Mouse (Mus musculus) neural tube, embryonic 14.5 days (tissue): Measurements from ENCODE around the gene Dok5. TPM values are rescaled to one million over a fixed set of nuclear protein-coding genes. Genes with fewer than 3 reads are reported as not detected.

Experiments used
- ATAC-seq: fragments of 200-750 bp; cut with Nextera tagmentation; 2 replicates; pipeline ENCODE4 v1.8.0; 2017; ENCODE audit warnings: low read depth, mild to moderate bottlenecking, moderate TSS enrichment, moderate library complexity
- H3K27ac ChIP-seq: fragments of 300-500 bp; sonication (generic); 2 replicates; pipeline ENCODE4 v1.5.1; 2014; ENCODE audit warnings: low read depth, mild to moderate bottlenecking, control low read depth, low read length, moderate library complexity, mixed read lengths
- H3K27me3 ChIP-seq: fragments of 300-500 bp; sonication (generic); 2 replicates; pipeline ENCODE4 v1.6.1; 2014; ENCODE audit warnings: low read length; ENCODE audit not compliant: control insufficient read depth, insufficient read depth
- H3K36me3 ChIP-seq: fragments of 300-500 bp; sonication (generic); 2 replicates; pipeline ENCODE4 v1.6.1; 2014; ENCODE audit warnings: low read length, mixed read lengths; ENCODE audit not compliant: control insufficient read depth, insufficient read depth
- H3K4me1 ChIP-seq: fragments of 300-500 bp; sonication (generic); 2 replicates; pipeline ENCODE4 v1.6.1; 2014; ENCODE audit warnings: low read length; ENCODE audit not compliant: control insufficient read depth, insufficient read depth
- H3K4me2 ChIP-seq: fragments of 300-500 bp; sonication (generic); 2 replicates; pipeline ENCODE4 v1.6.1; 2014; ENCODE audit warnings: mild to moderate bottlenecking, low read depth, low read length, control low read depth
- H3K4me3 ChIP-seq: fragments of 300-500 bp; sonication (generic); 2 replicates; pipeline ENCODE4 v1.5.1; 2014; ENCODE audit warnings: low read depth, low read length, control low read depth, mixed read lengths
- H3K9ac ChIP-seq: fragments of 300-500 bp; sonication (generic); replicated peaks from 2 replicates; pipeline ENCODE4 v1.6.1; 2014; ENCODE audit warnings: low read depth, mild to moderate bottlenecking, control low read depth, low read length, mixed read lengths
- H3K9me3 ChIP-seq: fragments of 300-500 bp; sonication (generic); 2 replicates; pipeline ENCODE4 v1.6.1; 2016; ENCODE audit warnings: low read length; ENCODE audit not compliant: control insufficient read depth
- WGBS: fragments of 180-500 bp; shearing (Covaris S2); extraction: QIAGEN DNeasy Blood & Tissue Kit; methylation state at CpG from one replicate; pipeline ENCODE4 v1.1.7; 2014; 5-methylcytosine and 5-hydroxymethylcytosine counted together
- polyA plus RNA-seq: library from polyadenylated mRNA; unstranded; fragments of >200 nt; fragmentation: Nextera tagmentation; extraction: Ambion mirVana; gene quantifications from 2 replicates; pipeline ENCODE4 v1.2.1, GENCODE M21; 2014

Gene Dok5
- polyA plus RNA-seq, 1 experiment from 2014 or later = 74.4 TPM

GRCm38 (mm10) chr2:170903367-170903766 is 171.8 kb downstream of the Dok5 start:
- ATAC-seq = no peak
- Histone ChIP-seq H3K4me3 (no peak overlapping the region), H3K36me3 (no peaks in the 10 kb centered on the region), H3K9me3 (no peaks in the 10 kb centered on the region), H3K27me3 (no peaks in the 10 kb centered on the region), H3K4me2 (no peak overlapping the region), H3K4me1 (peaks cover 11% of the 10 kb centered on the region; the same call in 1 of the 2 replicates), H3K27ac (no peak overlapping the region), H3K9ac (no peak overlapping the region)
- 97% methylated on average over 9 of the region's 9 CpGs for WGBS

DNA sequence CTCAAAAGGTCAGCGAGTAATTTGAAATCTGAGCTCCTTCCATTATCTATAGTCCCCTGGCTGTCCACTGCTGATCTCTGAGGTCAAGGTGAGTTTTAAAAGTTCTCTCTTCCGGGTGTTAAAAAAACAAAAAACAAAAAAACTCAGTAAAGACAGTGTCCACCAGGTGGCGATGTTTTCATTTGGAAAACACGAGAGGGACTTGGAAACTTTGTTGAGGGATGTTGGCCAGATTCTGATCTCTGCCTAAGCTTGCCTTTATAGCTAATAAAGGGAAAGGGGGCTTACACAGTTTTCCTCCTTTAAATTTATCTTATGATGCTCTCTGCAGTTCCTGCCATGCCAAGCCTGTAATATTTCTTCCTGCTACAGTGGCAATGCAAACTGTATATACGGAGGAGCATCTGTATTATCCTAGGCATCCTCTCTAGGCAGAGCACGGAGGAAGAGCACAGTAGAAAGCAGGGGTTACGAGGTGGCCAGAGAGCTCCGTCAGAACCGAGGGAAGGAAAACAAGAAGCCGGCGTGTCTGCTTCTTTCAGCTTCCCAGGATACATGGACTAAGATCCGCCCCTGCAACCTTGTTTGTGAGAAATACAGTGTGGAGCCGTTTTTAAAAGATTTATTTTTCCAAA is 181.1 kb downstream of the Dok5 start:
- Histone ChIP-seq H3K4me2 (no peak overlapping the region), H3K27me3 (no peaks in the 10 kb centered on the region), H3K9ac (no peak overlapping the region), H3K27ac (no peak overlapping the region), H3K4me1 (no peaks in the 10 kb centered on the region), H3K9me3 (no peaks in the 10 kb centered on the region), H3K36me3 (no peaks in the 10 kb centered on the region), H3K4me3 (no peak overlapping the region)
- 45% methylated on average over 13 of the region's 13 CpGs for WGBS
- ATAC-seq = no peak

- Histone ChIP-seq H3K4me2 (no peak overlapping the region), H3K36me3 (no peaks in the 10 kb centered on the region), H3K4me1 (no peaks in the 10 kb centered on the region), H3K9ac (no peak overlapping the region), H3K9me3 (no peaks in the 10 kb centered on the region), H3K27me3 (no peaks in the 10 kb centered on the region), H3K4me3 (no peak overlapping the region), H3K27ac (no peak overlapping the region)
- WGBS = 73% methylated on average over 11 of the region's 11 CpGs
- no peak for ATAC-seq
Measured at GRCm38 (mm10) chr2:170913863-170914262, 182.3 kb downstream of the Dok5 start.

DNA sequence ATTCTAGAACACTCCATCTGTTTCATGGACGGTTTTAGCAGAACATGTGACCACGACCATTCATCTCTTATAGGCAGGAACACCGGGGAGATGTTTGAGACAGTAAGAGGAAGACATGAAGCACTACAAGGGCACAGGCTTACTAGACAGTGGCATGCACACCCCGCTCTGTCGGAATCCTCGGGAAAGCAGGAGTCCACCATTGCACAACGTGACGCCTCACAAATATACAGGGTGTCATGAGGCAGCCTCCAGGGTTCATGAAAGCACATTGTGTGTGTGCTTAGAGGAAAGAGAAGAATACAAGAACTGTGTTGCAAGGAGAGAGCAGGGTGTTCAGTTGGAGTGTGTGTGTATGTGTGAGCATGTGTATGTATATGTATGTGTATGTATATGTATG is 184.0 kb downstream of the Dok5 start:
- no peaks in the 10 kb centered on the region for H3K27me3 ChIP-seq
- H3K9me3 ChIP-seq = no peaks in the 10 kb centered on the region
- ATAC-seq = no peak
- no peak overlapping the region for H3K4me2 ChIP-seq
- H3K9ac ChIP-seq = no peak overlapping the region
- H3K4me1 ChIP-seq = no peaks in the 10 kb centered on the region
- H3K4me3 ChIP-seq = no peak overlapping the region
- H3K36me3 ChIP-seq = no peaks in the 10 kb centered on the region
- H3K27ac ChIP-seq = no peak overlapping the region
- 90% methylated on average over 8 of the region's 8 CpGs for WGBS

DNA sequence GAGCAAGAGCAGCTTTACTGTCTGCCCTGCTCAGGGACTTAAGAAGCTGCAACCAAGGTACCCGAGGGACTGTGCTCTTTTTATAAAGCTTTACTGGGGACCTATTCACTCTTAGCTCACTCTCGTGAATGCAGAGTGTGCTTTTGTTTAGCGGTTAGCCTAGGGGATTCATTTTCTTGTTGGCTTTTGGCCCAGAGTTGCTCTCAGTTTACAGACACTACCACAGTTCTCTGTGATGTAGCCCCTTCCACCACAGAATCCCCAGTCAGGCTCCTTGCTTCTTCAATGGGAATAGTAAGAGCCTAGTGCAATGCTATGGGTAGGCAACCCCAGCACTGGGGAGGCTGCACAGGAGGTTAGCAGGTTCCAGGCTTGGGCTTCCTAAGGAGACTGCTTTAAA is 190.7 kb downstream of the Dok5 start:
- 21% methylated on average over 3 of the region's 3 CpGs for WGBS
- H3K9ac ChIP-seq = no peak overlapping the region
- 0 out of 2 replicates have a peak, but pooled peaks cover 2% of the 10 kb centered on the region for H3K4me1 ChIP-seq
- 0 out of 2 replicates have a peak overlapping the region, but pooled peaks have one; percentile 30 for H3K27ac ChIP-seq
- H3K36me3 ChIP-seq = no peaks in the 10 kb centered on the region
- H3K4me3 ChIP-seq = no peak overlapping the region
- peak; percentile 75; the same call in 1 of the 2 replicates for ATAC-seq
- H3K9me3 ChIP-seq = no peaks in the 10 kb centered on the region
- no peaks in the 10 kb centered on the region for H3K27me3 ChIP-seq
- H3K4me2 ChIP-seq = no peak overlapping the region

GRCm38 (mm10) chr2:170924131-170924530 is 192.5 kb downstream of the Dok5 start:
- 0 out of 2 replicates have a peak, but pooled peaks cover 2% of the 10 kb centered on the region for H3K4me1 ChIP-seq
- H3K9me3 ChIP-seq = no peaks in the 10 kb centered on the region
- H3K4me2 ChIP-seq = no peak overlapping the region
- no peak overlapping the region for H3K9ac ChIP-seq
- H3K4me3 ChIP-seq = no peak overlapping the region
- no peak for ATAC-seq
- no peak overlapping the region for H3K27ac ChIP-seq
- H3K27me3 ChIP-seq = no peaks in the 10 kb centered on the region
- WGBS = 95% methylated on average over 4 of the region's 4 CpGs
- no peaks in the 10 kb centered on the region for H3K36me3 ChIP-seq

DNA sequence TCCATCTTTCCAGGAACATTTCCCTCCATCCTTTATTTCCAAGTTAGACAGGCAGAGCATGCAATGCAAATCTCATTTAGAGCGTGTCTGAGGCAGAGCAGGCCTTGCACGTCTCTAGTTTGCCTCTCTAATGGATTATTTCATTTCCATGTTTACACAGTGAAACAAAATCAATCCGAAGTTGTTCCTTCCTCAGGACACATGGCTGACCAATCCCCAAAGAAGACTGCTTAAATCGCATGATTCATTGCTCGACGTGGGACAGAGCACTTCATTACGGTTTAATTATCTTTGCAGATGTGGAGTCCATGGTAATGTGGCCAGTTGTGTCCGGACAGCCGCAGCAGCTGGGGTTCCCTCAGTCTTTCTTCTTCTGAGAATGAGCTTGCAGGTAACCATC is 194.6 kb downstream of the Dok5 start:
- no peak overlapping the region for H3K27ac ChIP-seq
- no peak for ATAC-seq
- H3K27me3 ChIP-seq = no peaks in the 10 kb centered on the region
- no peaks in the 10 kb centered on the region for H3K9me3 ChIP-seq
- H3K4me3 ChIP-seq = no peak overlapping the region
- no peaks in the 10 kb centered on the region for H3K36me3 ChIP-seq
- H3K4me1 ChIP-seq = 0 out of 2 replicates have a peak, but pooled peaks cover 2% of the 10 kb centered on the region
- WGBS = 64% methylated on average over 9 of the region's 9 CpGs
- H3K9ac ChIP-seq = no peak overlapping the region
- H3K4me2 ChIP-seq = no peak overlapping the region

Other genes with a start within 250 kb of the Dok5 start
- gene Pfdn4, start 235.4 kb upstream of the Dok5 start, polyA plus RNA-seq = 159 and 161 TPM in 2 replicates
- 0.05 and 0.14 TPM in 2 replicates for gene Cyp24a1, start 234.7 kb upstream of the Dok5 start, polyA plus RNA-seq
- 0.26 TPM in 1 of 2 replicates, not detected in the other for gene 4930470P17Rik, start 129.8 kb upstream of the Dok5 start, polyA plus RNA-seq